Mouse (Mus musculus): Measurements from ENCODE around the gene Prkab2. TPM values are rescaled to one million over a fixed set of nuclear protein-coding genes. Genes with fewer than 3 reads are reported as not detected.

The Prkab2 gene
- polyA plus RNA-seq, 1 experiment from 2014 or later: 16.9 TPM

DNA sequence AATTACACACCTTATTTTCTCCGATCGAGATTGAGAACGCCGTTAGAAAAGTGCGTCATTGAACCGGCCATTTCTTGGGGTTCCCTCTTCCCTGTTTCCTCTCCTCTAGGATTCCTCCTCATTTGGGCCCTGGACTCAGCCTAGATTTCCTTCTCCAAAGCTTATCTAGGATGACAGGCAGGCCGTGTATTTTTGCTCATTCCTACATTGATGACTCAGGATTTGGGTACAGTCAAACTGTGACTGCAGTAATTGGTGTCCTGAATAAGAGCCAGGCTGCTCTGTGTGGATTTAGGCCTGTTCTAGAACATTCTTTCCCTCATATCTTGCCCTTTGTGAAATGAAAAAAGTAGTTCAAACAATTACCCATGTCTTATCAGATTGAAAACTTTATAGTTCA lies 1.8 kb downstream of the Prkab2 start:
- no peak overlapping the region for H3K9ac ChIP-seq (ENCODE audit: low read depth, low read length)
- peak overlapping the region; percentile 92; the same call in 1 of the 2 replicates for H3K4me3 ChIP-seq (ENCODE audit: low read depth, low read length)
- no peaks in the 10 kb centered on the region for H3K27me3 ChIP-seq (ENCODE audit: control insufficient read depth, insufficient read depth, low read depth, low read length)
- WGBS: 91% methylated on average over 7 of the region's 7 CpGs
- no peak for ATAC-seq
- H3K36me3 ChIP-seq (ENCODE audit: control insufficient read depth, insufficient read depth, low read length): peaks cover 8% of the 10 kb centered on the region; the same call in 1 of the 2 replicates
- no peak overlapping the region for H3K27ac ChIP-seq (ENCODE audit: low read length)
- H3K4me1 ChIP-seq (ENCODE audit: control insufficient read depth, insufficient read depth, low read length): peaks cover 14% of the 10 kb centered on the region
- peak overlapping the region; percentile 85 for H3K4me2 ChIP-seq (ENCODE audit: low read length)
- no peaks in the 10 kb centered on the region for H3K9me3 ChIP-seq (replicated peaks; ENCODE audit: control insufficient read depth, low read length, poor library complexity, severe bottlenecking)

DNA sequence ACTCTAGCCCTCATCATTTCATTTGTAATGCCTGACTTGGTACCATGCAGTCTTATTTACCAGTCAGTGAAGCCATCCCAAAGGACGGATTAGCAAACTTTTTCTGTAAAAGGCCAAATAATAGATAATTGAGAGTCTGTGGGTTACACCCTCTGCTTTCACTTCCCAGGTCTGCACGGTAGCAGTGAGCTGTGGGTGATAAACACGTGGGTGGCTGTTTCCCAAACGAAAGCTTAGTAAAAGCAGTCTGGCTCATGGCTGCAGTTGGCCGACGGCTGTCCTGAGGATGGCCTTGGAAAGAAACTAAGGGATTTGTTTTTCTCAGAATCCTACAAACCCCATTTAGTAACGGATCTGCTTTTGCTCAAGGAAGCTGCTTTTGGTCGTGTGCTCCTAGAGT lies 3.2 kb downstream of the Prkab2 start:
- peaks cover 8% of the 10 kb centered on the region; the same call in 1 of the 2 replicates for H3K36me3 ChIP-seq (ENCODE audit: control insufficient read depth, insufficient read depth, low read length)
- H3K9ac ChIP-seq (ENCODE audit: low read depth, low read length): no peak overlapping the region
- H3K27me3 ChIP-seq (ENCODE audit: control insufficient read depth, insufficient read depth, low read depth, low read length): no peaks in the 10 kb centered on the region
- ATAC-seq: no peak
- no peak overlapping the region for H3K4me2 ChIP-seq (ENCODE audit: low read length)
- 83% methylated on average over 8 of the region's 8 CpGs for WGBS
- no peak overlapping the region for H3K4me3 ChIP-seq (ENCODE audit: low read depth, low read length)
- H3K4me1 ChIP-seq (ENCODE audit: control insufficient read depth, insufficient read depth, low read length): peaks cover 14% of the 10 kb centered on the region
- H3K9me3 ChIP-seq (replicated peaks; ENCODE audit: control insufficient read depth, low read length, poor library complexity, severe bottlenecking): no peaks in the 10 kb centered on the region
- H3K27ac ChIP-seq (ENCODE audit: low read length): no peak overlapping the region

DNA sequence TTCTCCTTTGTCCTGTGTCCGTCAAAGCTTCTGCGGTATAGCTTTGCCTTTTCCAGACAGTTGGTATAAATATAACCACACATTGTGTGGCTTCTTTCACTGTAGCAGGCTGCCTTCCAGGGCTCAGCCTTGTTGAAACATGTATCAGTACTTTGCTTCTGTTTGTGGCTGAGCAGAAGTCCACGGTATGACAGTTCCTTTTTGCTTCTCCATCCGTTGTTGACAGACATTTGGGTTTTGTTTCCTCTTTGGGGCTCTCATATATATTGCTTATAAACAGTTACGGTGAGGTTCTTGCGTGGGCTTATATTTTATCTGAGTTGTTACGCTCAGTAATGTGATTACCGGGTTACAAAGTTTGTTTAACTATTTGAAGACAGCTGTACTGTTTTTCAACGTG lies 7.5 kb downstream of the Prkab2 start:
- 91% methylated on average over 9 of the region's 9 CpGs for WGBS
- Histone ChIP-seq H3K4me2 (ENCODE audit: low read length) (no peak overlapping the region), H3K36me3 (ENCODE audit: control insufficient read depth, insufficient read depth, low read length) (peaks cover 25% of the 10 kb centered on the region; the same call in 1 of the 2 replicates), H3K4me1 (ENCODE audit: control insufficient read depth, insufficient read depth, low read length) (no peaks in the 10 kb centered on the region), H3K4me3 (ENCODE audit: low read depth, low read length) (no peak overlapping the region), H3K27me3 (ENCODE audit: control insufficient read depth, insufficient read depth, low read depth, low read length) (no peaks in the 10 kb centered on the region), H3K9ac (ENCODE audit: low read depth, low read length) (no peak overlapping the region), H3K9me3 (replicated peaks; ENCODE audit: control insufficient read depth, low read length, poor library complexity, severe bottlenecking) (no peaks in the 10 kb centered on the region), H3K27ac (ENCODE audit: low read length) (no peak overlapping the region)
- ATAC-seq: no peak

DNA sequence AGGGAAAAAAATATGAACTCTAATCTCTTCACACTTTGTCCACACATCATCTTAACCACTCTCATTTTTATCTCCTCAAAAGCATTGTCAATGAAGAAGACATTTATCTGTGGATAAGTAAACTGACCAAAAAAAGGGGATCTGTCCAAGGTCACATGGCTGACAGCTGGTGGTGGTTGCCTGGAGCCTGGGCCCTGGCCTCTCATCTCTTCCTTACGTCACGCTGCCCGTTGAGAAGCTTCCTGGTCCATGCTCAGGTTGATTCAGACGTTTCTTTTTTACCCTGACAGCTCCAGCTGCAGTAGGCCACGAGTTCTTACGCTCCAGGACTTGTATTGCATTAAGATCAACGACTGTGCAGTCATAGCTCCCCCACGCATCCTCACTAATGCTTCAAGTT lies 8.2 kb downstream of the Prkab2 start:
- no peaks in the 10 kb centered on the region for H3K27me3 ChIP-seq (ENCODE audit: control insufficient read depth, insufficient read depth, low read depth, low read length)
- H3K9me3 ChIP-seq (replicated peaks; ENCODE audit: control insufficient read depth, low read length, poor library complexity, severe bottlenecking): no peaks in the 10 kb centered on the region
- no peaks in the 10 kb centered on the region for H3K4me1 ChIP-seq (ENCODE audit: control insufficient read depth, insufficient read depth, low read length)
- no peak for ATAC-seq
- 78% methylated on average over 8 of the region's 8 CpGs for WGBS
- no peak overlapping the region for H3K27ac ChIP-seq (ENCODE audit: low read length)
- no peak overlapping the region for H3K4me2 ChIP-seq (ENCODE audit: low read length)
- H3K4me3 ChIP-seq (ENCODE audit: low read depth, low read length): no peak overlapping the region
- H3K9ac ChIP-seq (ENCODE audit: low read depth, low read length): no peak overlapping the region
- peaks cover 25% of the 10 kb centered on the region; the same call in 1 of the 2 replicates for H3K36me3 ChIP-seq (ENCODE audit: control insufficient read depth, insufficient read depth, low read length)

DNA sequence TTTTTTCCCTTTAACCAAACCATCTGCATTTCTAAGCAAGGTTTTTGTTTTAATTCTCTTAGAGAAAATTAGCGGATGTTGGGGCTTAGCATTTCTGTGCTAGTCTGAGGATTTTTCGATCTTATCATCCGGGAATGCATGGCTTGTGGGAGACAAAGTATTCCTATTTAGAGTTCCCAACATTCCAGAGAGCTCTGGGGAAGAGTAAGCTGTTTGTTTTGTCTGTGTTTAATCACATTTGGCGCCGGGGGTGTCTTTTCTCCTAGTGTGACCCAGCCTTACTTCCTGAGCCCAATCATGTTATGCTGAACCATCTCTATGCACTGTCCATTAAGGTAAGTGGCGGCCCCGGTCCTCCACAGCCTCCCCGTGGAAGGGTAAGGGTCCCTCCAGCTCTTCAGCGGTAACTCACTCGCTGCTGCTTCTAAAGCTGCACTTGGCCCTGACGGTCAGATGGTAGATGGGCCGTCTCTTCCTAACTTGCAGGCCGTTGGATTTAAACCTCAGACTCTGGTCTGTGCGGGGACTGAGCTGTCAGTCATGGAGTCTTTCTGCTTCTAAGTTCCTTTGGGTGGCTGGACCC lies 9.2 kb downstream of the Prkab2 start:
- Histone ChIP-seq H3K27me3 (ENCODE audit: control insufficient read depth, insufficient read depth, low read depth, low read length) (no peaks in the 10 kb centered on the region), H3K9ac (ENCODE audit: low read depth, low read length) (no peak overlapping the region), H3K9me3 (replicated peaks; ENCODE audit: control insufficient read depth, low read length, poor library complexity, severe bottlenecking) (no peaks in the 10 kb centered on the region), H3K4me2 (ENCODE audit: low read length) (no peak overlapping the region), H3K27ac (ENCODE audit: low read length) (no peak overlapping the region), H3K4me3 (ENCODE audit: low read depth, low read length) (no peak overlapping the region), H3K4me1 (ENCODE audit: control insufficient read depth, insufficient read depth, low read length) (no peaks in the 10 kb centered on the region), H3K36me3 (ENCODE audit: control insufficient read depth, insufficient read depth, low read length) (peaks cover 27% of the 10 kb centered on the region; the same call in 1 of the 2 replicates)
- no peak for ATAC-seq
- WGBS: 78% methylated on average over 14 of the region's 14 CpGs

DNA sequence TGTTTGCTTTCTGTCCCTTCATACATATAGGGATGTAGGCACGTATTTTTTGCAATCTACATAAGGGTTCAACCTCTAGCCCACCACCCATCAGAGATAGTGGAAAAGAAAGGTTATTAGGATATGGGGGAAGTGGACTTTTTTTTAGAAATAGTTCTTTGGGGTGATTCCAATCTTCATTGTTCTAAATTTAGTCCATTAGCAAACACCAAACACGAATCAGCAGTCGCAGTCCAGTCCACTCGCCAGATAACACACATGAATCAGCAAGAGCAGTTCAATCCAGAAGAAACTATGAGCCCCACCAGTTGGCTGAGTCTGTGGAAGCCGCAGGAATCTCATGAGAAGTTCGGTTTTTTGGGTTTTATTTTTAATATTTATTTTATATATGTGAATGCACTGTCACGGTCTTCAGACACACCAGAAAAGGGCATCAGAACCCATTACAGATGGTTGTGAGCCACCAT lies 16.7 kb downstream of the Prkab2 start, which contains the start of gene Gm17651:
TSS of gene Gm17651 (minus strand) at position 51 of the 467 bp plus-strand sequence.
- H3K36me3 ChIP-seq (ENCODE audit: control insufficient read depth, insufficient read depth, low read length): 0 out of 2 replicates have a peak, but pooled peaks cover 7% of the 10 kb centered on the region
- no peak within 1 kb of the TSS for H3K4me3 ChIP-seq (ENCODE audit: low read depth, low read length)
- H3K9ac ChIP-seq (ENCODE audit: low read depth, low read length): no peak within 1 kb of the TSS
- ATAC-seq: no peak
- no peaks in the 10 kb centered on the region for H3K27me3 ChIP-seq (ENCODE audit: control insufficient read depth, insufficient read depth, low read depth, low read length)
- 90% methylated on average over 7 of the region's 7 CpGs for WGBS
- no peaks in the 10 kb centered on the region for H3K4me1 ChIP-seq (ENCODE audit: control insufficient read depth, insufficient read depth, low read length)
- H3K27ac ChIP-seq (ENCODE audit: low read length): no peak within 1 kb of the TSS
- H3K9me3 ChIP-seq (replicated peaks; ENCODE audit: control insufficient read depth, low read length, poor library complexity, severe bottlenecking): no peaks in the 10 kb centered on the region
- H3K4me2 ChIP-seq (ENCODE audit: low read length): no peak within 1 kb of the TSS

DNA sequence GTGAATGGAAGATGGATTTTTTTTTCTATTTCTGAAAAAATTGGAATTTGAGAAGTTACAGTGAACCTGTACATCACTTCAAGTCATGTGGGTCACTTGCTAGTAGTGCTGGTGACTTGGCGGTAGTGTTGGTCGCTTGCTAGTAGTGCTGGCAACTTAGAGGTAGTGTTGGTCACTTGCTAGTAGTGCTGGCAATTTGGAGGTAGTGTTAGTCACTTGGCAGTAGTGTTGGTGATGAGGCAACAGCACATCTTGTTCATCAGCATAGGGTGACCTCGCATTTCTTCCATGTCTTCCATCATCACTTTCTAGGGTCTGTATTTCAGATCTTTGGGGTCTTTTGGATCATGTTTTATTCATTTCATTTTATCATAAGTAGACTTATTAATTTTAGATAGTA lies 18.1 kb downstream of the Prkab2 start:
- Histone ChIP-seq H3K4me2 (ENCODE audit: low read length) (no peak overlapping the region), H3K27me3 (ENCODE audit: control insufficient read depth, insufficient read depth, low read depth, low read length) (no peaks in the 10 kb centered on the region), H3K9me3 (replicated peaks; ENCODE audit: control insufficient read depth, low read length, poor library complexity, severe bottlenecking) (no peaks in the 10 kb centered on the region)

DNA sequence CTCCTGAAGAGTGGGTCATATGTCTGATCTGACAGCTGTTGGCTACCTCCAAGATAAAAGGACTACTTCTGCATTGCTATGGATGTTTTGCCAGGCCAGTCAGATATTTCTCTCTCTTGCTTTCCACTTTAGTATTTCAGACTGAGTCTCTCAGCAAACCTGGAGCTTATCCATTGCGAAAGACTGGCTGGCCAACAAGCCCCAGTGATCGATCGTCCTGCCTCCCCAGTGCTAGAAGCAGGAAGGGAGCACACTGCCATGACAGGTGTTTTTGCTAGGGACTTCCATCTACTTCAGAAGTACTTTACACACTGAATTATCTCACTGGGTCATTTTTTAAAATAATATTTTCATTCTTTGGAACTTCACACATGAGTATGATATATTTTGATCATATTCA lies 20.4 kb downstream of the Prkab2 start:
- H3K4me2 ChIP-seq (ENCODE audit: low read length): no peak overlapping the region
- no peak overlapping the region for H3K4me3 ChIP-seq (ENCODE audit: low read depth, low read length)
- no peak overlapping the region for H3K9ac ChIP-seq (ENCODE audit: low read depth, low read length)
- ATAC-seq: no peak
- H3K9me3 ChIP-seq (replicated peaks; ENCODE audit: control insufficient read depth, low read length, poor library complexity, severe bottlenecking): no peaks in the 10 kb centered on the region
- no peak overlapping the region for H3K27ac ChIP-seq (ENCODE audit: low read length)
- WGBS: 97% methylated on average over 3 of the region's 3 CpGs
- H3K27me3 ChIP-seq (ENCODE audit: control insufficient read depth, insufficient read depth, low read depth, low read length): peaks cover 2% of the 10 kb centered on the region
- no peaks in the 10 kb centered on the region for H3K36me3 ChIP-seq (ENCODE audit: control insufficient read depth, insufficient read depth, low read length)
- H3K4me1 ChIP-seq (ENCODE audit: control insufficient read depth, insufficient read depth, low read length): peaks cover 6% of the 10 kb centered on the region

More for the DNA sequence above, 18.1 kb downstream of the Prkab2 start:
- Histone ChIP-seq H3K9ac (ENCODE audit: low read depth, low read length) (no peak overlapping the region), H3K27ac (ENCODE audit: low read length) (no peak overlapping the region), H3K4me1 (ENCODE audit: control insufficient read depth, insufficient read depth, low read length) (no peaks in the 10 kb centered on the region), H3K4me3 (ENCODE audit: low read depth, low read length) (no peak overlapping the region), H3K36me3 (ENCODE audit: control insufficient read depth, insufficient read depth, low read length) (0 out of 2 replicates have a peak, but pooled peaks cover 6% of the 10 kb centered on the region)
- ATAC-seq: no peak
- 93% methylated on average over 3 of the region's 3 CpGs for WGBS

DNA sequence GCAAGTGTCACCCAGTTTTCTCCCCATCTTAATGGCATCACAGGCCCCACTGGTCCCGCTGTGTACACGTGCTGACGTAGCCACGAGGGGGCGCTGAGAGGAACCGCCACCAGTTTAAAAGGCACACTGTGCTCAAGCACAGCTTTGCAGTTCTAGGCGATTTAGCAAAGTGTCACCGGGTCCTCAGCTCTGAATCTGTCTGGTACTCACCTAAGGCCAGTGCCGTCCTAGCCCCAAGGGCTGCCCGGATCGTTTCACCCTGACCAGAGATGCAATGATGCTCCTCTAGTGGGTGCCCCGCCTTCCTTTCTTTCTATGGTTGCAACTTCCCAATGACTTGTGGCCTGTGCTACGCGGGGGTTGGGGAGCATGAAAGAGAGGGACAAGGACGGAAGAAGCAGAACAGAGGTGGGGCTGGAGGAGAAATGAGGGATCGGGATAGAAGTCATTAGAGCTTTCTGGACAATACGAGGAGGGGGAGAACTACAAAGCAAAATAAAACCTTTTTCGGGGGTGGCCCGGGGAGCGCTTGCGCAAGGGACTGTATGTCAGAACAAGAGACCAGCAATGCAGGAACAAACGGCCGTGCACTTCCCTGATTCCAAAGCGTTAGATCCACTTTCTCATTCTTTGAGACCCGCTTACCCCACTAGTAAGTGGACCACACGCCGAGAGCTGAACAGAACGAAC lies 22.8 kb downstream of the Prkab2 start:
- H3K4me2 ChIP-seq (ENCODE audit: low read length): peak overlapping the region; percentile 79
- no peaks in the 10 kb centered on the region for H3K9me3 ChIP-seq (replicated peaks; ENCODE audit: control insufficient read depth, low read length, poor library complexity, severe bottlenecking)
- peak overlapping the region; percentile 42 for H3K4me3 ChIP-seq (ENCODE audit: low read depth, low read length)
- H3K9ac ChIP-seq (ENCODE audit: low read depth, low read length): peak overlapping the region; percentile 63; the same call in 1 of the 2 replicates
- H3K27ac ChIP-seq (ENCODE audit: low read length): no peak overlapping the region
- 2% methylated on average over 28 of the region's 28 CpGs for WGBS
- ATAC-seq: peak; percentile 61
- H3K27me3 ChIP-seq (ENCODE audit: control insufficient read depth, insufficient read depth, low read depth, low read length): peaks cover 4% of the 10 kb centered on the region
- no peaks in the 10 kb centered on the region for H3K36me3 ChIP-seq (ENCODE audit: control insufficient read depth, insufficient read depth, low read length)
- peaks cover 6% of the 10 kb centered on the region for H3K4me1 ChIP-seq (ENCODE audit: control insufficient read depth, insufficient read depth, low read length)
